Mouse (Mus musculus) embryonic facial prominence, embryonic 10.5 days (tissue): Measurements from ENCODE around the gene Fmnl3. TPM values are rescaled to one million over a fixed set of nuclear protein-coding genes. Genes with fewer than 3 reads are reported as not detected.

Experiments used
- DNase-seq: peaks from one replicate; pipeline ENCODE4 v3.0.0-alpha.2; 2017; ENCODE audit warnings: low spot score
- H3K27ac ChIP-seq: fragments of 300-500 bp; sonication (generic); replicated peaks from 2 replicates; pipeline ENCODE4 v1.5.1; 2016; ENCODE audit warnings: mild to moderate bottlenecking
- H3K27me3 ChIP-seq: fragments of 300-500 bp; sonication (generic); replicated peaks from 2 replicates; pipeline ENCODE4 v1.6.1; 2016; ENCODE audit warnings: low read depth, mild to moderate bottlenecking; ENCODE audit not compliant: poor library complexity, severe bottlenecking
- H3K36me3 ChIP-seq: fragments of 300-500 bp; sonication (generic); replicated peaks from 2 replicates; pipeline ENCODE4 v1.6.1; 2016; ENCODE audit warnings: mild to moderate bottlenecking, moderate library complexity
- H3K4me1 ChIP-seq: fragments of 300-500 bp; sonication (generic); 2 replicates; pipeline ENCODE4 v1.6.1; 2016
- H3K4me3 ChIP-seq: fragments of 300-500 bp; sonication (generic); 2 replicates; pipeline ENCODE4 v1.5.1; 2016; ENCODE audit warnings: mild to moderate bottlenecking, moderate library complexity
- H3K9me3 ChIP-seq: fragments of 300-500 bp; sonication (generic); 2 replicates; pipeline ENCODE4 v1.6.1; 2016; ENCODE audit warnings: mild to moderate bottlenecking
- WGBS: fragments of 180-500 bp; shearing (Covaris S2); methylation state at CpG from one replicate; pipeline ENCODE4 v1.1.7; 2016; 5-methylcytosine and 5-hydroxymethylcytosine counted together
- polyA plus RNA-seq: library from polyadenylated mRNA; unstranded; fragments of >200 nt; fragmentation: Nextera tagmentation; extraction: Ambion mirVana; gene quantifications from 2 replicates; pipeline ENCODE4 v1.2.1, GENCODE M21; 2016

The Fmnl3 gene
- polyA plus RNA-seq, 1 experiment from 2014 or later, result 25.6 TPM

- Histone ChIP-seq H3K36me3 (no peaks in the 10 kb centered on the region), H3K4me3 (no peak overlapping the region), H3K27me3 (peaks cover 9% of the 10 kb centered on the region), H3K9me3 (peaks cover 4% of the 10 kb centered on the region; the same call in 1 of the 2 replicates), H3K27ac (no peak overlapping the region), H3K4me1 (no peaks in the 10 kb centered on the region)
- DNase-seq, result no peak
- WGBS, result 89% methylated on average over 5 of the region's 5 CpGs
These were observed 6.0 kb upstream of the Fmnl3 start for GRCm38 (mm10) chr15:99376240-99376639.

GRCm38 (mm10) chr15:99375581-99375980 lies 5.3 kb upstream of the Fmnl3 start:
- H3K9me3 ChIP-seq, result peaks cover 4% of the 10 kb centered on the region; the same call in 1 of the 2 replicates
- WGBS, result 87% methylated on average over 3 of the region's 3 CpGs
- DNase-seq, result no peak
- H3K4me1 ChIP-seq, result peaks cover under 1% of the 10 kb centered on the region; the same call in 1 of the 2 replicates
- no peaks in the 10 kb centered on the region for H3K36me3 ChIP-seq
- H3K4me3 ChIP-seq, result no peak overlapping the region
- H3K27ac ChIP-seq, result no peak overlapping the region
- peaks cover 11% of the 10 kb centered on the region for H3K27me3 ChIP-seq

- DNase-seq, result no peak
- Histone ChIP-seq H3K27ac (0 out of 2 replicates have a peak overlapping the region, but pooled peaks have one; percentile 26), H3K4me1 (peaks cover 6% of the 10 kb centered on the region; the same call in 1 of the 2 replicates), H3K9me3 (peaks cover 4% of the 10 kb centered on the region; the same call in 1 of the 2 replicates), H3K4me3 (no peak overlapping the region), H3K27me3 (peaks cover 11% of the 10 kb centered on the region), H3K36me3 (no peaks in the 10 kb centered on the region)
- 91% methylated on average over 5 of the region's 5 CpGs for WGBS
These were observed 4.8 kb upstream of the Fmnl3 start for GRCm38 (mm10) chr15:99375036-99375435.

- H3K27me3 ChIP-seq, result peaks cover 11% of the 10 kb centered on the region
- H3K36me3 ChIP-seq, result no peaks in the 10 kb centered on the region
- H3K4me1 ChIP-seq, result peaks cover 26% of the 10 kb centered on the region
- DNase-seq, result no peak
- no peak overlapping the region for H3K4me3 ChIP-seq
- no peak overlapping the region for H3K27ac ChIP-seq
- no peaks in the 10 kb centered on the region for H3K9me3 ChIP-seq
- 87% methylated on average over 9 of the region's 9 CpGs for WGBS
These were observed 2.5 kb upstream of the Fmnl3 start for GRCm38 (mm10) chr15:99372761-99373160.

- H3K4me3 ChIP-seq, result no peak overlapping the region
- H3K36me3 ChIP-seq, result no peaks in the 10 kb centered on the region
- no peak overlapping the region for H3K27ac ChIP-seq
- H3K27me3 ChIP-seq, result peaks cover 11% of the 10 kb centered on the region
- WGBS, result 91% methylated on average over 7 of the region's 7 CpGs
- no peak for DNase-seq
- H3K4me1 ChIP-seq, result peaks cover 26% of the 10 kb centered on the region
- H3K9me3 ChIP-seq, result no peaks in the 10 kb centered on the region
These were observed 1.5 kb upstream of the Fmnl3 start for GRCm38 (mm10) chr15:99371526-99372340.

GRCm38 (mm10) chr15:99369391-99370171 lies 701 bp downstream of the Fmnl3 start:
- H3K4me1 ChIP-seq, result peaks cover 35% of the 10 kb centered on the region
- 2% methylated on average over 39 of the region's 39 CpGs for WGBS
- H3K4me3 ChIP-seq, result peak overlapping the region; percentile 91
- peak overlapping the region; percentile 98 for H3K27ac ChIP-seq
- H3K27me3 ChIP-seq, result peaks cover 11% of the 10 kb centered on the region
- no peaks in the 10 kb centered on the region for H3K36me3 ChIP-seq
- no peaks in the 10 kb centered on the region for H3K9me3 ChIP-seq
- DNase-seq, result no peak

- Histone ChIP-seq H3K4me1 (peaks cover 43% of the 10 kb centered on the region), H3K27me3 (peaks cover 11% of the 10 kb centered on the region), H3K36me3 (no peaks in the 10 kb centered on the region), H3K9me3 (no peaks in the 10 kb centered on the region), H3K27ac (peak overlapping the region; percentile 98), H3K4me3 (peak overlapping the region; percentile 91)
- 64% methylated on average over 4 of the region's 4 CpGs for WGBS
- DNase-seq, result no peak
These were observed 1.6 kb downstream of the Fmnl3 start for GRCm38 (mm10) chr15:99368583-99369266.

- H3K9me3 ChIP-seq, result no peaks in the 10 kb centered on the region
- 0 out of 2 replicates have a peak overlapping the region, but pooled peaks have one; percentile 31 for H3K27ac ChIP-seq
- 50% methylated on average over 8 of the region's 8 CpGs for WGBS
These were observed 5.4 kb downstream of the Fmnl3 start for GRCm38 (mm10) chr15:99364921-99365320.

GRCm38 (mm10) chr15:99364022-99364530 lies 6.2 kb downstream of the Fmnl3 start:
- H3K9me3 ChIP-seq, result no peaks in the 10 kb centered on the region
- H3K27ac ChIP-seq, result 0 out of 2 replicates have a peak overlapping the region, but pooled peaks have one; percentile 31
- H3K36me3 ChIP-seq, result no peaks in the 10 kb centered on the region
- no peaks in the 10 kb centered on the region for H3K27me3 ChIP-seq
- no peak overlapping the region for H3K4me3 ChIP-seq
- peaks cover 28% of the 10 kb centered on the region for H3K4me1 ChIP-seq
- WGBS, result 67% methylated on average over 7 of the region's 7 CpGs
- DNase-seq, result no peak

More at GRCm38 (mm10) chr15:99364921-99365320, 5.4 kb downstream of the Fmnl3 start:
- no peaks in the 10 kb centered on the region for H3K27me3 ChIP-seq
- H3K4me1 ChIP-seq, result peaks cover 36% of the 10 kb centered on the region
- no peaks in the 10 kb centered on the region for H3K36me3 ChIP-seq
- no peak for DNase-seq
- no peak overlapping the region for H3K4me3 ChIP-seq

GRCm38 (mm10) chr15:99358952-99359351 lies 11.3 kb downstream of the Fmnl3 start:
- DNase-seq, result no peak
- H3K27me3 ChIP-seq, result no peaks in the 10 kb centered on the region
- H3K4me3 ChIP-seq, result no peak overlapping the region
- 82% methylated on average over 9 of the region's 9 CpGs for WGBS
- H3K4me1 ChIP-seq, result peaks cover 25% of the 10 kb centered on the region
- no peak overlapping the region for H3K27ac ChIP-seq
- no peaks in the 10 kb centered on the region for H3K9me3 ChIP-seq
- 0 out of 2 replicates have a peak, but pooled peaks cover 3% of the 10 kb centered on the region for H3K36me3 ChIP-seq

- Histone ChIP-seq H3K4me3 (no peak overlapping the region), H3K27ac (no peak overlapping the region; the same call in 1 of the 2 replicates), H3K27me3 (no peaks in the 10 kb centered on the region), H3K4me1 (peaks cover 33% of the 10 kb centered on the region), H3K36me3 (0 out of 2 replicates have a peak, but pooled peaks cover 3% of the 10 kb centered on the region), H3K9me3 (no peaks in the 10 kb centered on the region)
- no peak for DNase-seq
- WGBS, result 79% methylated on average over 6 of the region's 6 CpGs
These were observed 13.8 kb downstream of the Fmnl3 start for GRCm38 (mm10) chr15:99356462-99356861.

- 80% methylated on average over 6 of the region's 6 CpGs for WGBS
- H3K27me3 ChIP-seq, result no peaks in the 10 kb centered on the region
- H3K27ac ChIP-seq, result no peak overlapping the region
- H3K4me3 ChIP-seq, result no peak overlapping the region
- H3K9me3 ChIP-seq, result no peaks in the 10 kb centered on the region
- DNase-seq, result no peak
- peaks cover 33% of the 10 kb centered on the region for H3K4me1 ChIP-seq
- H3K36me3 ChIP-seq, result 0 out of 2 replicates have a peak, but pooled peaks cover 3% of the 10 kb centered on the region
These were observed 14.6 kb downstream of the Fmnl3 start for GRCm38 (mm10) chr15:99355660-99356059.
